Mouse (Mus musculus) midbrain, postnatal 0 days (tissue): ENCODE data around the gene Eme1. TPM values are rescaled to one million over a fixed set of nuclear protein-coding genes. Genes with fewer than 3 reads are reported as not detected.
A peak's percentile ranks its signal among the peaks of the same experiment; 100 is the strongest.

Experiments
- ATAC-seq: fragments of 200-750 bp; cut with Nextera tagmentation; 2 replicates; pipeline ENCODE4 v1.8.0; 2017; ENCODE audit warnings: moderate number of reproducible peaks, mild to moderate bottlenecking, moderate TSS enrichment, moderate library complexity; ENCODE audit not compliant: low FRiP score
- DNase-seq: peaks from one replicate; pipeline ENCODE4 v3.0.0-alpha.2; 2015; ENCODE audit warnings: low spot score
- H3K27ac ChIP-seq: fragments of 300-500 bp; sonication (generic); 2 replicates; pipeline ENCODE4 v1.5.1; 2014; ENCODE audit warnings: low read depth, mild to moderate bottlenecking, low read length, mixed read lengths
- H3K27me3 ChIP-seq: fragments of 300-500 bp; sonication (generic); 2 replicates; pipeline ENCODE4 v1.6.1; 2014; ENCODE audit warnings: low read length, control low read depth, mixed read lengths; ENCODE audit not compliant: insufficient read depth
- H3K36me3 ChIP-seq: fragments of 300-500 bp; sonication (generic); 2 replicates; pipeline ENCODE4 v1.6.1; 2014; ENCODE audit warnings: low read length, control low read depth, mixed read lengths; ENCODE audit not compliant: insufficient read depth
- H3K4me1 ChIP-seq: fragments of 300-500 bp; sonication (generic); 2 replicates; pipeline ENCODE4 v1.6.1; 2014; ENCODE audit warnings: mild to moderate bottlenecking, control low read depth, antibody characterized with exemption, low read length, mixed read lengths; ENCODE audit not compliant: insufficient read depth
- H3K4me2 ChIP-seq: fragments of 300-500 bp; sonication (generic); 2 replicates; pipeline ENCODE4 v1.6.1; 2014; ENCODE audit warnings: low read depth, mild to moderate bottlenecking, low read length, mixed read lengths; ENCODE audit not compliant: poor library complexity, severe bottlenecking
- H3K4me3 ChIP-seq: fragments of 300-500 bp; sonication (generic); 2 replicates; pipeline ENCODE4 v1.5.1; 2014; ENCODE audit warnings: low read depth, mild to moderate bottlenecking, low read length, moderate library complexity
- H3K9ac ChIP-seq: fragments of 300-500 bp; sonication (generic); replicated peaks from 2 replicates; pipeline ENCODE4 v1.6.1; 2014; ENCODE audit warnings: mild to moderate bottlenecking, low read length, moderate library complexity, mixed read lengths; ENCODE audit not compliant: poor library complexity, severe bottlenecking
- H3K9me3 ChIP-seq: fragments of 300-500 bp; sonication (generic); 2 replicates; pipeline ENCODE4 v1.6.1; 2016; ENCODE audit warnings: low read length, control low read depth
- CTCF ChIP-seq: IDR thresholded peaks from 2 replicates; pipeline ENCODE4 v1.5.1; 2016; ENCODE audit warnings: antibody characterized with exemption, mild to moderate bottlenecking
- WGBS: fragments of 180-500 bp; shearing (Covaris S2); extraction: QIAGEN DNeasy Blood & Tissue Kit; methylation state at CpG from one replicate; pipeline ENCODE4 v1.1.7; 2014; 5-methylcytosine and 5-hydroxymethylcytosine counted together
- polyA plus RNA-seq: library from polyadenylated mRNA; unstranded; fragments of >200 nt; fragmentation: Nextera tagmentation; extraction: Ambion mirVana; gene quantifications from 2 replicates; pipeline ENCODE4 v1.2.1, GENCODE M21; 2015
- total RNA-seq: library from RNA; depleted of rRNA; stranded (reverse); fragments of >200 nt; gene quantifications from 2 replicates; pipeline ENCODE4 v1.2.3, GENCODE M21; 2014

Eme1 gene
- total and polyA plus RNA-seq, 2 experiments from 2014 or later, result 0.49 to 0.75 TPM

- WGBS, result 87% methylated on average over 5 of the region's 5 CpGs
- Histone ChIP-seq H3K27me3 (no peaks in the 10 kb centered on the region), H3K9me3 (no peaks in the 10 kb centered on the region), H3K4me1 (peaks cover 4% of the 10 kb centered on the region), H3K36me3 (peaks cover 67% of the 10 kb centered on the region), H3K9ac (no peak overlapping the region), H3K4me3 (no peak overlapping the region), H3K27ac (no peak overlapping the region), H3K4me2 (no peak overlapping the region)
- TF ChIP-seq CTCF, result no peak
- no peak for DNase-seq
- ATAC-seq, result no peak
Measured at GRCm38 (mm10) chr11:94634431-94634830, 19.3 kb downstream of the Eme1 start.

- Histone ChIP-seq H3K4me2 (no peak overlapping the region), H3K4me1 (peaks cover 4% of the 10 kb centered on the region), H3K4me3 (no peak overlapping the region), H3K9ac (no peak overlapping the region), H3K36me3 (peaks cover 54% of the 10 kb centered on the region), H3K9me3 (no peaks in the 10 kb centered on the region), H3K27me3 (no peaks in the 10 kb centered on the region), H3K27ac (no peak overlapping the region)
- 91% methylated on average over 8 of the region's 8 CpGs for WGBS
- ATAC-seq, result no peak
- no peak for TF ChIP-seq CTCF
- no peak for DNase-seq
Measured at GRCm38 (mm10) chr11:94632988-94633387, 20.8 kb downstream of the Eme1 start.

GRCm38 (mm10) chr11:94631969-94632368, 21.8 kb downstream of the Eme1 start:
- H3K27me3 ChIP-seq, result no peaks in the 10 kb centered on the region
- H3K9ac ChIP-seq, result no peak overlapping the region
- no peak for TF ChIP-seq CTCF
- peaks cover 44% of the 10 kb centered on the region for H3K36me3 ChIP-seq
- H3K4me3 ChIP-seq, result no peak overlapping the region
- H3K27ac ChIP-seq, result no peak overlapping the region
- DNase-seq, result no peak
- no peaks in the 10 kb centered on the region for H3K9me3 ChIP-seq
- no peak for ATAC-seq
- WGBS, result 97% methylated on average over 5 of the region's 5 CpGs
- peaks cover 4% of the 10 kb centered on the region for H3K4me1 ChIP-seq
- H3K4me2 ChIP-seq, result no peak overlapping the region

GRCm38 (mm10) chr11:94630199-94631011, 23.4 kb downstream of the Eme1 start:
- Histone ChIP-seq H3K4me3 (peak overlapping the region; percentile 96), H3K9ac (peak overlapping the region; percentile 91), H3K27ac (peak overlapping the region; percentile 73), H3K4me1 (peaks cover 4% of the 10 kb centered on the region), H3K27me3 (no peaks in the 10 kb centered on the region), H3K36me3 (peaks cover 28% of the 10 kb centered on the region), H3K9me3 (no peaks in the 10 kb centered on the region), H3K4me2 (peak overlapping the region; percentile 76)
- ATAC-seq, result no peak
- WGBS, result 11% methylated on average over 26 of the region's 26 CpGs
- TF ChIP-seq CTCF, result no peak
- peak; percentile 56 for DNase-seq

GRCm38 (mm10) chr11:94629884-94630198, 23.9 kb downstream of the Eme1 start:
- 0% methylated on average over 28 of the region's 28 CpGs for WGBS
- H3K4me3 ChIP-seq, result peak overlapping the region; percentile 96
- peak overlapping the region; percentile 91 for H3K9ac ChIP-seq
- TF ChIP-seq CTCF, result no peak
- peak overlapping the region; percentile 73 for H3K27ac ChIP-seq
- peaks cover 22% of the 10 kb centered on the region for H3K36me3 ChIP-seq
- H3K4me1 ChIP-seq, result peaks cover 4% of the 10 kb centered on the region
- no peaks in the 10 kb centered on the region for H3K9me3 ChIP-seq
- no peaks in the 10 kb centered on the region for H3K27me3 ChIP-seq
- ATAC-seq (peak; percentile 47), DNase-seq (no peak)
- peak overlapping the region; percentile 76 for H3K4me2 ChIP-seq

GRCm38 (mm10) chr11:94629199-94629883, 24.4 kb downstream of the Eme1 start, which contains the start of gene Lrrc59:
Gene Lrrc59 (plus strand): TSS chr11:94629767.
- peak; percentile 92 for ATAC-seq
- H3K9ac ChIP-seq, result peak within 1 kb of the TSS; percentile 91
- peak within 1 kb of the TSS; percentile 76 for H3K4me2 ChIP-seq
- H3K4me3 ChIP-seq, result peak within 1 kb of the TSS; percentile 96
- H3K36me3 ChIP-seq, result peaks cover 17% of the 10 kb centered on the region
- H3K9me3 ChIP-seq, result no peaks in the 10 kb centered on the region
- peak; percentile 89 for DNase-seq
- peak; percentile 97 for TF ChIP-seq CTCF
- H3K27me3 ChIP-seq, result no peaks in the 10 kb centered on the region
- WGBS, result 7% methylated on average over 36 of the region's 41 CpGs
- peak within 1 kb of the TSS; percentile 73 for H3K27ac ChIP-seq
- peaks cover 4% of the 10 kb centered on the region for H3K4me1 ChIP-seq
